In the genomic region with DNA sequence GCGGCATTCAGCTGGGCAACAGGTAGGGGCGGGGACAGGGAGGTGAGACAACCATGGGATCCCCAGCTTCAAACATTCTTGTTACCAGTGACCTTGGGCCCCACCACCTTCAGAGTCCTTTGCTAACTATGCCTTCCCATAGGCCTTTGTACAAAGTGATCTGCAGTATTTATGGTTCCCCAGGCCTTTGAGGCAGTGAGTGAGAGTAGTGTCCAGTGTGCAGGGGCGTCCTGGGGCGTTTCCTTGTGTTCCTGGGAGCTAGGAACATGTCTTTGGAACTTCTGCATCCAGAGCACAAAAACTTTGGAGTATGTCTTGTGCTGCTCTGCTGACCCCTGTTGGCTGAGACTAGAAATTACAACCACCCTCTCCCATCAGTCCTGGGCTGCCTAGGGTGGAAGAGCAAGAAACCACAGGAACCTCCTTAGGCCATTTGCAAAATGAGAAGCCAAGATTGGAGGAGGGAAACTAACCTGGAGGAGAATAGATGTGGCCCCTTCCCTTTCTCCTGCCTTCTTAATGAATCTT, we compare ENCODE assay signal across 8 mouse cellular contexts. TPM values are rescaled to one million over a fixed set of nuclear protein-coding genes. Genes with fewer than 3 reads are reported as not detected.
DNase-seq lines count a peak whose midpoint lies in the region; ATAC-seq and TF ChIP-seq lines count a peak whose summit lies in the region.

No protein-coding gene starts in this region.

- H3K9ac ChIP-seq in embryonic facial prominence, embryonic 11.5 days (replicated peaks; ENCODE audit: low read length), result no peak overlapping the region
- no peak overlapping the region for H3K9ac ChIP-seq in hindbrain, postnatal 0 days (replicated peaks; ENCODE audit: low read length)
- H3K9ac ChIP-seq in limb, embryonic 13.5 days, result no peak overlapping the region

- peak; percentile 92 for TF ChIP-seq CTCF in hindbrain, postnatal 0 days (IDR thresholded peaks at IDR 0.05; ENCODE audit: low read depth)

- no peak for ATAC-seq in embryonic facial prominence, embryonic 11.5 days (replicated peaks; ENCODE audit: insufficient number of reproducible peaks, low FRiP score, low TSS enrichment, low read depth)
- ATAC-seq in hindbrain, postnatal 0 days, result peak; percentile 48; the same call in 1 of the 2 replicates
- ATAC-seq in limb, embryonic 13.5 days (ENCODE audit: low FRiP score, low read depth), result no peak

- H3K4me1 ChIP-seq in embryonic facial prominence, embryonic 11.5 days (ENCODE audit: control insufficient read depth, insufficient read depth, low read length), result no peaks in the 10 kb centered on the region
- peaks cover 4% of the 10 kb centered on the region; the same call in 1 of the 2 replicates for H3K4me1 ChIP-seq in hindbrain, postnatal 0 days (ENCODE audit: insufficient read depth, low read length)
- H3K4me1 ChIP-seq in limb, embryonic 13.5 days, result peaks cover 8% of the 10 kb centered on the region

- H3K36me3 ChIP-seq in embryonic facial prominence, embryonic 11.5 days (replicated peaks; ENCODE audit: control insufficient read depth, insufficient read depth, low read depth, low read length), result peaks cover 18% of the 10 kb centered on the region
- H3K36me3 ChIP-seq in hindbrain, postnatal 0 days (ENCODE audit: insufficient read depth, low read length), result peaks cover 46% of the 10 kb centered on the region
- peaks cover 73% of the 10 kb centered on the region for H3K36me3 ChIP-seq in limb, embryonic 13.5 days

- DNase-seq in adrenal gland, adult (ENCODE audit: inconsistent age in 2 of 2, low spot score in 1 of 2), result peak; percentile 77 to 92
- no peak for DNase-seq in adrenal gland, adult 8-10 months
- peak; percentile 92 for DNase-seq in 3T3-L1 (ENCODE audit: low read depth, low spot score)
- DNase-seq in adrenal gland, postnatal 36 days, result peak; percentile 65 to 77
- peak; percentile 82 for DNase-seq in embryonic facial prominence, embryonic 11.5 days (ENCODE audit: low spot score)
- peak; percentile 85 for DNase-seq in hindbrain, postnatal 0 days (ENCODE audit: low spot score)
- DNase-seq in right cerebral cortex, adult 2 months (ENCODE audit: low spot score in 2 of 2), result peak; percentile 69 to 75

- no peak overlapping the region for H3K4me3 ChIP-seq in embryonic facial prominence, embryonic 11.5 days (ENCODE audit: low read depth, low read length)
- H3K4me3 ChIP-seq in hindbrain, postnatal 0 days (ENCODE audit: low read length), result no peak overlapping the region
- no peak overlapping the region for H3K4me3 ChIP-seq in limb, embryonic 13.5 days

- H3K27me3 ChIP-seq in embryonic facial prominence, embryonic 11.5 days (ENCODE audit: control insufficient read depth, insufficient read depth, low read length), result no peaks in the 10 kb centered on the region
- H3K27me3 ChIP-seq in hindbrain, postnatal 0 days (ENCODE audit: insufficient read depth, low read length), result no peaks in the 10 kb centered on the region
- H3K27me3 ChIP-seq in limb, embryonic 13.5 days, result no peaks in the 10 kb centered on the region

- 38% methylated on average over 4 of the region's 4 CpGs for WGBS in embryonic facial prominence, embryonic 11.5 days
- WGBS in hindbrain, postnatal 0 days, result 49% methylated on average over 4 of the region's 4 CpGs
- WGBS in limb, embryonic 13.5 days, result 42% methylated on average over 4 of the region's 4 CpGs

- H3K27ac ChIP-seq in embryonic facial prominence, embryonic 11.5 days (replicated peaks; ENCODE audit: low read depth, low read length), result no peak overlapping the region
- no peak overlapping the region for H3K27ac ChIP-seq in hindbrain, postnatal 0 days
- 0 out of 2 replicates have a peak overlapping the region, but pooled peaks have one; percentile 33 for H3K27ac ChIP-seq in limb, embryonic 13.5 days

- no peaks in the 10 kb centered on the region for H3K9me3 ChIP-seq in embryonic facial prominence, embryonic 11.5 days (replicated peaks; ENCODE audit: control insufficient read depth, low read length)
- H3K9me3 ChIP-seq in hindbrain, postnatal 0 days (ENCODE audit: low read length), result no peaks in the 10 kb centered on the region
- H3K9me3 ChIP-seq in limb, embryonic 13.5 days, result no peaks in the 10 kb centered on the region

- H3K4me2 ChIP-seq in embryonic facial prominence, embryonic 11.5 days (ENCODE audit: low read depth, low read length), result no peak overlapping the region
- no peak overlapping the region for H3K4me2 ChIP-seq in hindbrain, postnatal 0 days (ENCODE audit: low read depth, low read length)
- no peak overlapping the region for H3K4me2 ChIP-seq in limb, embryonic 13.5 days (replicated peaks)

RNA-seq across cellular contexts. Expression of a gene that starts 4.1 kb away (rescaled TPM):
- 10 to 100 TPM; 57.1 to 68.1 (median 62.4) TPM for total RNA-seq in adrenal gland, adult 8-10 months (2022)
- total RNA-seq in adrenal gland, postnatal 36 days (2021), result 10 to 100 TPM; 60.5 to 61.1 TPM
- polyA plus RNA-seq in embryonic facial prominence, embryonic 11.5 days (2014; fragmentation: Nextera tagmentation; extraction: Ambion mirVana), result 97.1 and 100 TPM in 2 replicates
- total RNA-seq in hindbrain, postnatal 0 days (2014; rRNA removed), result 64.1 and 70.8 TPM in 2 replicates
- 139 and 146 TPM in 2 replicates for polyA plus RNA-seq in hindbrain, postnatal 0 days (2015; fragmentation: Nextera tagmentation; extraction: Ambion mirVana)
- polyA plus RNA-seq in limb, embryonic 13.5 days (2015; fragmentation: Nextera tagmentation; extraction: Ambion mirVana), result 111 and 118 TPM in 2 replicates

RNA-seq across cellular contexts. Expression of a gene that starts 8.0 kb away (rescaled TPM):
- total RNA-seq in adrenal gland, adult 8-10 months (2022), result under 1 TPM in 1 of 4 experiments, not detected in 3; 0.46 TPM
- total RNA-seq in adrenal gland, postnatal 36 days (2021), result not detected
- 2.3 and 3.3 TPM in 2 replicates for polyA plus RNA-seq in embryonic facial prominence, embryonic 11.5 days (2014; fragmentation: Nextera tagmentation; extraction: Ambion mirVana)
- total RNA-seq in hindbrain, postnatal 0 days (2014; rRNA removed), result 15.1 and 35.0 TPM in 2 replicates
- polyA plus RNA-seq in hindbrain, postnatal 0 days (2015; fragmentation: Nextera tagmentation; extraction: Ambion mirVana), result 16.7 and 19.1 TPM in 2 replicates
- polyA plus RNA-seq in limb, embryonic 13.5 days (2015; fragmentation: Nextera tagmentation; extraction: Ambion mirVana), result 1.8 and 2.5 TPM in 2 replicates

RNA-seq across cellular contexts. Expression of a gene that starts 8.9 kb away (rescaled TPM):
- total RNA-seq in adrenal gland, adult 8-10 months (2022), result not detected
- not detected for total RNA-seq in adrenal gland, postnatal 36 days (2021)
- 0.32 and 0.36 TPM in 2 replicates for polyA plus RNA-seq in embryonic facial prominence, embryonic 11.5 days (2014; fragmentation: Nextera tagmentation; extraction: Ambion mirVana)
- total RNA-seq in hindbrain, postnatal 0 days (2014; rRNA removed), result 0.21 and 0.83 TPM in 2 replicates
- 0.73 and 0.76 TPM in 2 replicates for polyA plus RNA-seq in hindbrain, postnatal 0 days (2015; fragmentation: Nextera tagmentation; extraction: Ambion mirVana)
- polyA plus RNA-seq in limb, embryonic 13.5 days (2015; fragmentation: Nextera tagmentation; extraction: Ambion mirVana), result 0.19 and 0.23 TPM in 2 replicates

RNA-seq across cellular contexts. Expression of a gene that starts 20.3 kb away (rescaled TPM):
- total RNA-seq in adrenal gland, adult 8-10 months (2022), result 10 to 100 TPM in 3 of 4 experiments, 1 to 10 TPM in 1; 8.5 to 18.9 (median 13.8) TPM
- 10 to 100 TPM in 1 of 2 experiments, 1 to 10 TPM in 1; 7.9 to 11.0 TPM for total RNA-seq in adrenal gland, postnatal 36 days (2021)
- 20.3 and 22.8 TPM in 2 replicates for polyA plus RNA-seq in embryonic facial prominence, embryonic 11.5 days (2014; fragmentation: Nextera tagmentation; extraction: Ambion mirVana)
- total RNA-seq in hindbrain, postnatal 0 days (2014; rRNA removed), result 66.9 and 75.7 TPM in 2 replicates
- polyA plus RNA-seq in hindbrain, postnatal 0 days (2015; fragmentation: Nextera tagmentation; extraction: Ambion mirVana), result 45.6 and 47.5 TPM in 2 replicates
- polyA plus RNA-seq in limb, embryonic 13.5 days (2015; fragmentation: Nextera tagmentation; extraction: Ambion mirVana), result 37.2 and 39.5 TPM in 2 replicates

RNA-seq across cellular contexts. Expression of a gene that starts 31.5 kb away (rescaled TPM):
- total RNA-seq in adrenal gland, adult 8-10 months (2022), result 10 to 100 TPM; 39.5 to 50.2 (median 47.2) TPM
- 10 to 100 TPM; 21.5 to 34.8 TPM for total RNA-seq in adrenal gland, postnatal 36 days (2021)
- polyA plus RNA-seq in embryonic facial prominence, embryonic 11.5 days (2014; fragmentation: Nextera tagmentation; extraction: Ambion mirVana), result 10.2 and 11.7 TPM in 2 replicates
- total RNA-seq in hindbrain, postnatal 0 days (2014; rRNA removed), result 23.6 and 25.4 TPM in 2 replicates
- polyA plus RNA-seq in hindbrain, postnatal 0 days (2015; fragmentation: Nextera tagmentation; extraction: Ambion mirVana), result 7.9 and 8.2 TPM in 2 replicates
- 10.4 and 10.9 TPM in 2 replicates for polyA plus RNA-seq in limb, embryonic 13.5 days (2015; fragmentation: Nextera tagmentation; extraction: Ambion mirVana)

Comparison
In these comparisons a context has a peak if more than half of its experiments do, and no peak if none do; other contexts are left out.
1. RNA of a gene that starts 8.0 kb away (total RNA-seq): 15.1 to 35.0 TPM in hindbrain, postnatal 0 days; not detected in adrenal gland, postnatal 36 days and 0.46 TPM in adrenal gland, adult 8-10 months; every median in the first group is over 10 times any median in the second.